Mouse (Mus musculus) large intestine, adult 2 months (tissue): Measurements from ENCODE around the gene Pitx3. TPM values are rescaled to one million over a fixed set of nuclear protein-coding genes. Genes with fewer than 3 reads are reported as not detected.
"Not testable (repeated sequence)": the region's sequence is repeated elsewhere in the genome, so short reads cannot be mapped to it uniquely, and the experiment has no call there.

ENCODE experiments used
- DNase-seq: peaks from one replicate; pipeline ENCODE4 v3.0.0-alpha.2; 2012; ENCODE audit warnings: low read depth, low spot score
- WGBS: fragments of 180-500 bp; shearing (Covaris S2); methylation state at CpG from one replicate; pipeline ENCODE4 v1.1.7; 2018; 5-methylcytosine and 5-hydroxymethylcytosine counted together
- polyA plus RNA-seq: library from polyadenylated mRNA; depleted of rRNA; stranded (reverse); fragments of >200 nt; gene quantifications from 2 replicates; pipeline ENCODE4 v1.2.3, GENCODE M21; 2012; rRNA removed

The Pitx3 gene
- not detected in 2 replicates for polyA plus RNA-seq

DNA sequence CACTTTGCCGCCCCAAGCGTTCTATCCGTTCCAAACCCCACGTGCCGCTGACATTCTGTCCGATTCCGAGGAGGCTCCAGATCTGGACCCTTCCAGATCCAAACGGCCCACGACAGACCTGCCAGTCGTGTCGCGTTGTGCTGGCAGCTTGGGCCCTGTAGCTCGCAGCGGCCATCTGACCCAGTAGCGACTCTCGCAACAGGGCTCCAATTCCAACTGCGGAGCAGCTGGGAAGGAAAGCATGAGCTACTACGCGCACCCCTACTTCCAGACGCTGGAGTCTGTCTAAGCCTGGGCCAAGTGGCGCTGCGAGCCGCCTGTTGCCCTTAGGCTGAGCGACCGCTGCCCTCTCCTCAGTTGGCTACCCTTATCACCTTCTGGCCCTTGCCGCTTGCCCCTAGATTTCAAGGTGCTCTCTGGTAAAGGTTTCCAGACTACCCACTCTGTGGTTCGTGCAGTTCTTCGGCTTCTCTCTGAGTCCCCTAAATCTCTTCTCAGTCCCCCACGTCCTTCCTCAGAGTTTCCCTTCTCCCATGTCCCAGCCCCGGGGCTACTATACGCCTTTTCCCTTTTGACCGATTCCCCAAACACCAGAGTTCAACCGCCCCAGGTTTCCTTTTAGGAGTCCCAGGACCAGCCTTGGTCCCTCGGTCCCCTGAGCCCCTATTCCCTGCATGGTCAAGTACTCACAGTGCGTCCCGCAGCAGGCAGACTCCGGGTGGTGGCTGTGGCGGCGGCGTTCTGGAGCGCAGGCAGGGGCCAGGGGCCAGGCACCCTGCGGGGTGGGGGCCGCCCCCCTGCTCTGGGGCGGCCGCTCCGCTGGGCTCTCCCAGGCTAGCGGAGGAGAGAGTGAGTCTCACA lies at the start of gene Pitx3:
Gene Pitx3, minus strand, starts transcription at position 816 of the 861 bp plus-strand sequence.
- 5% methylated on average over 47 of the region's 47 CpGs for WGBS
- no peak for DNase-seq

DNA sequence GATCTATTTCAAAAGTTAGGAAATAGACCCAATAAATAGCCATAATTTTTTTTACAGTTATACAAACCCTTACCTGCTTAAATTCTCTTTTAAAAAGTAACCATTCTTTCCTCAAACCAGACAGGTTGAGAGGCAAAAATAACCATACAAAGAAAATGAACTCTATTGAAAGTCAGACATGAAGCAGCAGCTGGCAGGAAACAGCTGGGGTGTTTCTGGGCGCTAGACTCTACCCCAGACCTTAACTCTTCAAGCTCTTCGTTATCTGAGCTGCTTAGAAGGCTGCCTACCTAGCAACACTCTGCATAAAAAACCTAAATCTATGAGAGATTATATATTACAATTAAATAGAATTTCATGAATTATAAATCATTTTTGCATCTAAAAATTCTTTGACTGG lies 39.1 kb upstream of the Pitx3 start:
- 70% methylated on average over 2 of the region's 2 CpGs for WGBS
- DNase-seq: no peak

DNA sequence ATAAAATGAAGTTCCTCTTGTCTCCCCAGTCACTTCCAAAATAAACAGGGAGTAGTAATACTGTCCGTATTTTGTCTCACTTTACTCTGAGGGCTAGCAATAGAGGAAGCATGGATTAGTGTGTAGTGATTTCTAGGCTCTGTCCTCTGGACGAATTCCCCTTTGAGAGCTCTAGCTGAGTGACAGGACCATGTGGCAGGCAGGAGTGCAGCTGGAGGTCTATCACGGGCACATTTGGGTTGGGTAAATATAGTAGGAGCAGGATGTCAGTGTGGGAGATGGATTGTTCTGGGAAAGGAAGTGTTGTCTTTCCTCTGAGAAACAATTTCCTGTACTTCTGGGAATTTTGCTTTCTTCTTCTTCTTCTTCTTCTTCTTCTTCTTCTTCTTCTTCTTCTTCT lies 38.5 kb upstream of the Pitx3 start:
- 42% methylated on average over 3 of the region's 3 CpGs for WGBS
- DNase-seq: no peak

DNA sequence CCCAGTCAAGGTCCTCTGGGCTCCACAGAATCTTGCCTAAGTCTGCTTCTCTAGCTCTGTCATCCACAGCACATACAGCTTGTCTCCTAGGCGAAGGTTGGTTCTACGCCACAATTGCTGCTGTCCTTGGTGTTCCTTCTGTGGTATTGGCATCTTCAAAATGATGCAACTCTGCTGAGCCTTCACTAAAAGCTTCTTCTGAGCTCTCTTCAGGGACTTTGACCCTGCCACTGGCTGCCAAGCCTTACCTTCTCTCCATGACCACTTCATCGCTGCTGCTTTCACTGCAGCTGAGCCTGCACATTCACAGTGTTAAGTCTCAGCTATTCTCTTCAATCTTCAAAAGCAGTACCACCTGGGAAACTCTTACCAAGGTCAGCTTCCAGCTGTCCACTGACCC lies 34.1 kb upstream of the Pitx3 start:
- 83% methylated on average over 3 of the region's 3 CpGs for WGBS
- DNase-seq: no peak

DNA sequence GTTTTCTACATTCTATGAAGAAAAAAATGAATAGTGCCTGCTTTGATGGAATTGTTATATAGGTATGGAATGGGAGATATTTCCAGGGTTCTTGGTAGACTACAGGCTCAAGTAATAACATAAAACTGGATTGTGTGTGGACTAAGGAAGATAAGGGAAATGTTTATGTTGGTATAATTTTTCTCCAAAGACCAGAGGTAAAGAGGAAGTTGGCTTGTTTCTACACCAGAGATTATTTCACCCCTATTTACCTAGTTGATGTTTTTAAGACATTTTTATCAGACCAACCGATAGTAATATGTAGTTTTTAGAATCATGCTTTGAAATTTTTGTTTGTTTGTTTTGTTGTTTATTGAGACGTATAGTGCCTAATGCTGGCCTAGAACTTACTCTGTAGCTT lies 32.1 kb upstream of the Pitx3 start:
- 84% methylated on average over 2 of the region's 2 CpGs for WGBS
- no peak for DNase-seq

DNA sequence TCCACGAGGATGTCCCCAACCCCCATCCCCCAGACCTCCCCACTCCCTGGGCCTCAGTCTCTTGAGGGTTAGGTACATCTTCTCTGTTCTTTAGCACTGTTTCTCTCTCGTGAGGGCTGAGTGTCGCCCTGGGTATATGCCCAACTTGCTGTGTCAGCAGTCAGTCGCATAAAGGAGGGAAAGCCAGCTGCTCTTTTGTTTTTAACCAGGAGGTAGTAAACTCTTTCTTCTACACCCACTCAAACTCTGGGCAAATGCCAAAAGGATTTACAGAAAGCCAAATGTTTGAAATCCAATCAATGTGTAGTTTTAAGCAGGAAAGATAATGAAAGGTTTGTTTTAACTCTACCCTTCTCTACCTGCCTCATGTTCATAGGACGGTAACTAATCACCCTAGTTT lies 28.9 kb upstream of the Pitx3 start:
- WGBS: 33% methylated on average over 5 of the region's 5 CpGs
- no peak for DNase-seq

DNA sequence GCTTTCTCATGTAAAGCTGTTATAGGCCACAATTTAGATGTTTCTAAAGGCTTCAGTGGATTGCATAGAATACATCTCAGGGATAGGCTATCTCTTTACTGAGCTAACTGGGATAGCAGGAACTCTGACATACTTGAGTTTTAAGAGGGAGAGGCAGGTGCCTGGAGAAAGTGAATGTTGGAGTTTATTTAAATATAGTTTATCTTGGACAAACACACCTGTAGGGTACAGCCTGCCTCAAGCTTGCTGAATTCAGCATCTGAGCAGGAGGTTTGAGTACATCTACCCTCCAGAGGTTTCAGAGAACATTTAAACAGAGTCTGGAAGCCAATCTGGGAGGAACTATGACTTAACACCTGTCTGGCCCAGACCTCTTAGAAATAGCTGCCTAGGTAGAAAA lies 27.0 kb upstream of the Pitx3 start:
- no peak for DNase-seq

DNA sequence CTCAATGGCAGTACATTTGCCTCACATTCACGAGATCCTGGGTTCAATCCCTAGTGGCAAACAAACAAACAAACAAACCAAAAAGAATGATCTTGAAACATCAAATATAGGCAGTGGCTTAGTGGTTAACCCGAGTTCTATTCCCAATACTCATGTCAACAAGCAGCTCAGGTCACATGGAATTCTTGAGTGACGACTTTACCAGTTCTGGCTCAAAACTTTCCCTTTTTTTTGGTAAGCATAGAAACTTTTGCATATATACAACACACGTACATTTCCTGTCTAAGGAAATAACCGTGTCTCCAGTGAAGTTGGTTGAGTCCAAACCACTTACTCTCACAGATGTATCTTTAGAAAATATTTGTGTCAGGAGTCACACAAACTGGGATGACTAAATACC lies 24.4 kb upstream of the Pitx3 start:
- WGBS: 70% methylated on average over 5 of the region's 5 CpGs
- no peak for DNase-seq

DNA sequence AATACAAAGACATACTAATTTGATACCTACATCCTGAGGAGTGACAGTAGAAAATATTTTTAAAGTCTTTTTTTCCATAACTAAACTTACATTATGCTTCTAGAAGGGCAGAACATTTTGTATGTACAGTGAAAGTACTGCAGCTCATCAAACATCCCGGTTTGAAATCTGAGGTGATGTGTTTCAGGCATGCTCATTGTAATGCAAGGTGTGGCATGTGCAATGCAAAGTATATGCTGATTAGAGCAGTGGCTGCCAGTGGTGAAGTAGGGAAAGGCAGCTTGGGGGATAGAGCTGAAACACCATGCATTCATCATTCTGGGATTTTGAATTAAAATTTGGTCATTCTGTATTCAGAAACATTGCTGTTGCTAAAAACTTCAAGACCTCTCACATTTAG lies 21.8 kb upstream of the Pitx3 start:
- no peak for DNase-seq
- WGBS: 71% methylated on average over 1 of the region's 1 CpGs

DNA sequence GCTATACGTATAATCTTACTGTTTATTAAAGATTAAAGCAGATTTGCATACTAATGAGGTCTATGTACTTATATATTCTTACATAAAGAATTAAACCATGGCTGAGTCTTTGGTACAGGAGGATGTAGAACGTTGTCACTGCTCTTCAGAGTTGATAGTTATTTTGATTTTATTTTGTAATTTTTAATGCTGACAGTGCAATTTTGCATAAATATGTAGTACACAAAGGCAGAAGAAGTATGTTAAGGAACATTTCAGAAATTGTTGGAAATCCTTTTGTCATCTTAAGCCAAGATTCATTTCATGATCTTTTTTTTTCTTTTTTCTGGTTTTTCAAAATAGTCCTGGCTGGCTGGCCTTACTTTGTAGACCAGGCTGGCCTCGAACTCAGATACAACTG lies 21.3 kb upstream of the Pitx3 start:
- WGBS: 90% methylated on average over 3 of the region's 3 CpGs
- no peak for DNase-seq

DNA sequence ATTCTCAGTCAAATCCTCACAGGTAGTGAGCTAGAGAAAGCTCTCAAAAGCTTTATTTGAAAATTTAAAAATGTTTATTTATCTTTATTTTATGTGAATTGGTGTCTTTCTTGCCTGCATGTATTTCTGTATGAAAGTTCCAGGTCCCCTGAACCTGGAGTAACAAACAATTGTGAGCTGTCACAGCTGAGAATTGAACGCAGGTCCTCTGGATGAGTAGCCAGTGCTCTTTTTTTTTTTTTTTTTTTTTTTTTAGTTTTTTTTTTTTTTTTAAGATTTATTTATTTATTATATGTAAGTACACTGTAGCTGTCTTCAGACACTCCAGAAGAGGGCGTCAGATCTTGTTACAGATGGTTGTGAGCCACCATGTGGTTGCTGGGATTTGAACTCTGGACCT lies 19.0 kb upstream of the Pitx3 start:
- WGBS: 80% methylated on average over 1 of the region's 2 CpGs
- not testable (repeated sequence) for DNase-seq

DNA sequence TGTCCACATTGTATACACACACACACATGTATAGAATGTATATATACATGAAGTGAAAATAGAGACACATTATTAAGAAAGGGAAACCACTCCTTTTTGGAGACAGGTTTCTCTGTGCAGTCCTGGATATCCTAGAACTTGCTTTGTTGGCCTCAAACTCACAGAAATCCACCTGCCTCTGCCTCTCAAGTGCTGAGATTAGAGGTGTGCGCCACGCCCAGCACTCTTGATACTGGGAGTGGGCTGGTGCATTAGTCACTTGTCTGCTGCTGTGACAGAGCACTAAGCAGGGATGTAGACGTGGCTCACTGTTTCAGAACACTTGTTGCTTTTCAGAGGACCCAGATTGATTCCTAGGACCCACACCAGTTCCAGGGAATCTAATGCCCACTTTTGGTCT lies 17.8 kb upstream of the Pitx3 start:
- no peak for DNase-seq
- 91% methylated on average over 3 of the region's 3 CpGs for WGBS

DNA sequence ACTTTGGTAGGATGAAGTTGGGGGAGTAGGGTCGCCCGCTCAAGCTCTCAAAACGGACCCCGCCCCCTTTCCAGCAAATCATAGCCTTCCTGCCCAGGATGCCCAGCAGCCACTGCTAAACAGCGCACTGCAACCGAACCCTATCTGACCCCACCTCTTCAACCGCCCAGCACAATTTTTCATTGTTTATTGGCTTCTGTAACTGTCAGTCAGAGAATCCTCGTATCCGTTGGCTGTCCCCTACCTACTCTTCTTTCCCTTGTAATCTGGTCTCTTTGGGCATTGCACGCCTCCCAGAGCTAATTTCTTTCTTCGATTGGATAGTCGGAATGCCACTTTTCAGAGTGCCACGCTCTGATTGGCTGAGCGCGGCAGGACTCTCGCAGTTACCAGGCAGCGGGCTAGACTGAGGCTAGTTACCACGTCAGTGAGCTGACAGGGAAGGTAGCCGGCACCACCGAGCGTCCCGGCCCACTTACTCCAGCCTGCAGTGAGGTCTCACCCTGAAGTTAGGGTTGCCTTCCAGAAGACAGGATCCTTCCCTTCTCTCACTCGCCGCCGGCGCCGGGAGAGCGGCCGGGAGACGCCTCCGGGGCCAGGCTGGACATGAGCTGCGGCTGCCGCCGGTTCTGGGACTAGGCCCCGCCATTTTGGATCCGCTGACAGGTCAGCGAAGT lies 4.1 kb upstream of the Pitx3 start, which contains the start of gene Gbf1:
Gene Gbf1, plus strand, starts transcription at position 383 of the 677 bp plus-strand sequence.
- under 1% methylated on average over 37 of the region's 37 CpGs for WGBS
- peak; percentile 99 for DNase-seq

DNA sequence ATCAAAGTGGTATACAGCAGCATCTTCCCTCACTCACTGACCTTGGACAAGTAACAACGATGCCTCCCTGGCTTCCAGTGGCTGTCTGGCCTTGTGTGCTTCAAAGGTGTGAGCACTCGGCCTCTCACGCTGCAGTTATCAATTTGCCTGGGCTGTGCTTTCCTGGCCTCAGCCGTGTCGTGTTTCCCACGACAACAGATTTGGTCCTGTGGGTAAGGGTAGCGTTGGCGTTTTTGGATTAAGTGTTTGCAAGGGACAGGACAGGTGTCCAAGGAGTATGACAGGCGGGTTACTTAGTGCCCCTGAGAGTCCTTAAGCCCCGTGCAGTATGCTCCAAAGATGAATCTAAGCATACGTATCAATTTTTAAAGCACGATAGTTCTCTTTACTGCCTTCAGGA lies 965 bp upstream of the Pitx3 start:
- 32% methylated on average over 12 of the region's 12 CpGs for WGBS
- no peak for DNase-seq

DNA sequence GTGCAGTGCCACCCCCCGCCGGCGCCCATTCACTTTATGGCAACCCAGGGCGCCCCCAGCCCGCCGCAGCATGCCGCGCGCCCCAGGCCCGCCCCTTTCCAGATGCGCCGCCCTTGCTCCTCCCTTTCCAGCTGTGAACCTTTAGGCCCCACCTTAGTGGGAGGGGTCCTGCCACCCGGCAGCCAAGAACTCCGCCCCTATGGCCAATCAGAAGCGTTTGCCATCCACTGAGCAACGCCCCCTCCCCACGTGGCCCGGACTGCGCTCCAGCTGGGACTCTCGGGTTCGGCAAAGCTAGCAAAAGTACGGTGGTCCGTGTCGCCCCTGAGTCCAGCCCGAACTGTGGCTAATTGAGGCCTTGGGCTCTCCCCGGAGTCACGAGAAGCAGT lies 240 bp upstream of the Pitx3 start:
- no peak for DNase-seq
- WGBS: under 1% methylated on average over 24 of the region's 27 CpGs

DNA sequence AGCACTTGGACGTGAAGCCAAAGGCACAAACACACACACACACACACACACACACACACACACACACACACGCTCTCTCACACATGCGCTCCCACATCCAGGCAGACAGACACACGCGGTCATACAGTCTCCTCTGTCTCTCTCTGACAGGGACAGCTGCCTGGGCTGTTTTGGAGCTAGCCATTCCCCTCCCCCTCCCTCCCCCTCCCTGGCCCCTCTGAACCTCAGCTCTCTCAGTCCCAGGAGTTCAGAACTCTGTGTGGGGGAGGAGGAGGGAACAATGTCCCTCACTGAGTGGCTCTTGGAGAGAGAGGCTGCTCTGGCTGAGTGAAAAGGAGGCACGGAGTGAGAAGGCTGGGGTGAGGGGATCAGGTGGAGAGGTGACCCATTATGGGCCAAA lies 7.0 kb downstream of the Pitx3 start:
- no peak for DNase-seq
- WGBS: 51% methylated on average over 6 of the region's 6 CpGs

DNA sequence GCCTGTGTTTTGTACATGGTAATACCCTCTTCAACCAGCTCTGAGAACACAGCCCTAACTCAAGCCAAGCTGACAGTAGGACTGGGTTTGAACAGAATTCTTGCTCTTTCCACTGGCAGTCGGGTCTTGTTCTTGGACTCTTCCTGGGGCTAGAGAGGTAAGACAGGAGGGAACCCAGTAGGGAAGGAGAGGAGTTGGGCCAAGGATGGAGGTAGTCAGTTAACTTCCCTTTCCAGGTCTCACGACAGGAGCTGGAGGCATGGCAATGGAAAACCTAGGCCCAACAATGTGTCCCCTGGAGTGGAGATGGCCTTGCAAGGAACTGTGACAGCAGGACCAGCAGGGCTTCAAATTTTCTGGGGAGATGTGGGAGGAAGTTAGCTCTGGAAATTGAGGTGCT lies 7.8 kb downstream of the Pitx3 start:
- WGBS: 79% methylated on average over 2 of the region's 2 CpGs
- no peak for DNase-seq

DNA sequence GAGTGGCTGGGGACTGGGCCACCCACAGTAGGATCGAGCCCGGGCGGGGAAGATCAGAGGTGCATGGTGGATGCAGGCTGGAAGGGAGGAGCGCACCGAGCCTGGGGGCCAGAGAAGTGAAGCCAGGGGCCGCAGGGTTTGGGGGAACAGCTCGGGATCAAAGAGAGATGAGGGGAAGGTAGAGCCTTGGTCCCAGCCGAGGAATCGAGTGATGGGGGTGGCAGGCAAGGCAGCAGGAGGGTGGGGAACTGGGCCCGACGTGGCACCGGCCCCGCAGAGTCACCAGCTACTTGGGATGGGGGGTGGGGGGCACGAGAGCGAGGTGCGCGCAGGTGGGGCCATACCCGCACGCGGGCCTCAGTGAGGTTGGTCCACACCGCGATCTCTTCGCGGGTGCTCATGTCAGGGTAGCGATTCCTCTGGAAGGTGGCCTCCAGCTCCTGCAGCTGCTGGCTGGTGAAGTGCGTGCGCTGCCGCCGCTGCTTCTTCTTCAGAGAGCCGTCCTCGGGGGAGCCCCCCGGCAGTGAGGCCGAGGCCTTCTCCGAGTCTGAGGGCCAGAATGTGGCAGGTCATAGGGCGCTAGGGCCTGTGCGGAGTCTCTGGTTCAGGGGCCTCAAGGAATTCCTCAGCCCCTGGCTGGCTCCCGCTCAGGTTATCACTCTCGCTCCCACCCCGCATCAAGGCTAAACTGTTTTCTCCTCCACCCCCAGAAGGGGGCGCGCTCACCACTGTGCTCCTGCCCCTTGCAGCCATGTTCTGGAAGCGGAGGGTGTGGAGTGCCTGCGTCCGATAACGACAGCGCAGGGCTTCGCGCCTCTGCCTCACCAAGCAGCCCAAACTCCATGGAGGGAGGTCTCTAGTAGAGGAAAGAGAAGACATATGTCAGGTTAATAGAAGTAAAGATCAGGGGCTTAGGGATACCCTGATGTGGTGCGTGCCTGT lies 11.2 kb downstream of the Pitx3 start:
- DNase-seq: no peak
- 3% methylated on average over 49 of the region's 49 CpGs for WGBS

DNA sequence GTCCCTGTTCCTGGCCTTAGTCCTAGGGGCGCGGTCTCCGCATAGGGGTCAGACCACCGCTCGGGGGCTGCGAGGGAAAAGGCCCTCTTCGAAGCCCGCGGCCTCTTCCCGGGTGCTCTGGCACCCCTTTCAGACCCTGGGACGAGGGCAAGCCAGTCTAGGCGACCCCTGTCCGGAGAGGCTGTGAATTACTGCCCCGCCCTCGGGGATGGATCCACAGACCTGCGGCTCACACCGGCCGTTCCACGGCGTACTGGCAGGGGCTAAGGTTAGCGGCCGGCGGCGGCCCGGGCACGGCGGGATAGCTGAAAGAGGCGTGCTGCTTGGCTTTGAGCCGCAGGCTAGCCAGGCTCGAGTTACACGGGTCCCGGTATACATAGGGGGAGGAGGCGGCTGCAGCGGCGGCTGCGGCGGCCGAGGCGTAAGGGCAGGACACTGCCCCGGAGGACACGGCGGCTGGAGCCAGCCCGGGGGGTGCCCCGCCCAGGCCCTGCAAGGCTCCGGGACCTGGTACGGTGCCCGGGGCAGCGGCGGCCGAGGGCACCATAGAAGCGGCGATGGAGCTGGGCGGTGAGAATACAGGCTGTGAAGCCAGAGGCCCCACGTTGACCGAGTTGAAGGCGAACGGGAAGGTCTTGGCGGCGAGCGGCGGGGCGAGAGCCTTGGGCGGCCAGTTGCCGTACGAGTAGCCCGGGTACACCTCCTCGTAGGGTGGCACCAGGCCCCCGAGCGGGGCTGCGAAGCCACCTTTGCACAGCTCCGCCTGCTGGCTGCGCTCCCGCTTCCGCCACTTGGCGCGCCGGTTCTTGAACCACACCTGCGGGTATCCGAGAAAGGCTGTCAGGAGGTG lies 12.1 kb downstream of the Pitx3 start:
- no peak for DNase-seq
- WGBS: under 1% methylated on average over 79 of the region's 79 CpGs
